Mouse (Mus musculus): ENCODE data around the gene Rsph6a.

Gene Rsph6a

DNA sequence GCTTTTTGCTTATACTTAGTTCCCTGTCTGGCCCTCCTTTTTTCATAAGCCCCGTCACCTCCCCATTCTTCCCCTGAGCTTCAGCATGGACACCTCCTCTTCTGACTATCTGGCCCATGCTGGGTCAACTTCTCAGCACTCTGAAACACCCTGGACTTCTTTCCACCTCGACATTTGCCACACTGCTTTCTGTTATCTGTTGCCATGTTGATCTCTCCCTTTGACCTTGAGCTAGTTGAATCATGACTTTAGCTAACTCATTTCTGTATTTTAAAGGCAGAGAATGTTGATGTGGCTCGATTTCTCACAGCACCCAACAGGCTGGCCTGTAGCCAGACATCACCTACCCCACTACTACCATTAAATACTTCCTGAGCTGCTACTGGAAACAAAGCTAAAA, 52.9 kb downstream of the Rsph6a start:
- no peak for DNase-seq

DNA sequence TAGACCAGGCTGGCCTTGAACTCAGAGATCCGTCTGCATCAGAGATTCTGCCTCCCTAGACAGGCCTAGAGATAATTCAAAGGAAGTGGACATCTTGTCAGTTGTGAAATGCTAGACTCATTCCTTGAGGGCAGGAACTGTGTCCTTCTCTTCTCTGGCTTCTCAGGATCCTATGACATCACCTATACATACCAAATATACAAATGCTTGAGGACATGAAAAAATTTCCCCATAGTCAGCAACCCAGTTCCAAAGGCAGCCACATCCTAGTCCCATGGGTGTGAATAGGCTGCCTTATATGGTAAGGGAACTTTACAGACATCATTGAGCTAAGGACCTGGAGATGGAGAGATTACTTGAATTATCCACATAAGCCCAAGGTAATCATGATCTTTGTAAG, 55.1 kb downstream of the Rsph6a start:
- DNase-seq: no peak

GRCm38 (mm10) chr7:19118028-19118771, 63.7 kb downstream of the Rsph6a start, which contains the start of gene Gm4969:
Gene Gm4969 (minus strand): TSS chr7:19118368.
- DNase-seq: peak; percentile 59 to 60

GRCm38 (mm10) chr7:19119083-19119482, 64.6 kb downstream of the Rsph6a start:
- peak; percentile 19 to 36 for DNase-seq

GRCm38 (mm10) chr7:19119631-19120429, 65.3 kb downstream of the Rsph6a start, which contains the start of gene Fbxo46:
Gene Fbxo46 (plus strand): TSS chr7:19119859.
- DNase-seq: peak; percentile 96 to 98

DNA sequence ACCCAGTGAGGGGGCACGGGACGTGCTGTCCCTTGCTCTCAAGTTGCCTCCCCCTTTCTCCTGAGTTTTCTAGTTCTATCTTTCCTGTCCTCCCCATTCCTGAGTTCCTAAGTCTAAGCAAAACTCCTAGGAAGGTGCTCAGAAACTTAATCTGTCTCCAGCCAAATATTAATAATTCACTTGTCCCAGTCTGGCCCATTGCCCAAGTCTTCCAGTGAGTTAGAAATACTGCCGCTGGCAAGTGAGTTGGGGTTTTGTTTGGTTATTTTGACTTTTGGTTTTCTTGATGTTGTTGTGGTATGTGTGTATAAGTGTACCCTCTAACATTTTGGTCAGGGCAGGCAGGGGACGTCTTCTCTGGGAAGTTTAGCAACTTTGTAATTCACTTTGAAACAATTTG, 67.2 kb downstream of the Rsph6a start:
- DNase-seq: peak; percentile 62 to 81
